Mouse (Mus musculus): ENCODE measurements around the gene Gm28038. TPM values are rescaled to one million over a fixed set of nuclear protein-coding genes. Genes with fewer than 3 reads are reported as not detected.

The Gm28038 gene
- polyA plus RNA-seq, 1 experiment, result not detected

DNA sequence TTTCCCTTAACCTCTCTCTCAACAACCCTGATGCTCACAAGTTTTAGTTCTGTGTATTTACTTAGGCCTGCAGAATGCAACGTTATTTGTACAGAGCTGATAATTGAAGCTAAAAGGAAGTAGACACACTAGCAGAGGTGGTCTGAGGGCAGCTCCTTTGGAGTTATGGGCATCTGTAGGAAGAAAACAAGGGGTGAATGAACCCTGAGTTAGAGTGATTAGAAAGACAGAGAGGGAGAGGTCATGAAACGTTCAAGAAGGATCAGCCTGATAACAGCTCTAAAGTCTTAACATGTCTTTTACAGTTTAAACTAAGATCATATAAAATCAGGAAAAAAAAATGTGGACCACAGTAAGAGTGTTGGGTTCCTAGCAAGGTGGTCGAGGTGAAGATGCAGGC lies 28.5 kb downstream of the Gm28038 start:
- H3K36me3 ChIP-seq (ENCODE audit: control insufficient read depth, insufficient read depth, low read length), result peaks cover 8% of the 10 kb centered on the region
- no peak overlapping the region for H3K27ac ChIP-seq (ENCODE audit: insufficient read depth, low read depth, low read length)
- DNase-seq, result no peak
- no peak overlapping the region for H3K4me3 ChIP-seq (ENCODE audit: insufficient read depth, low read depth, low read length)
- H3K4me1 ChIP-seq (ENCODE audit: control insufficient read depth, insufficient read depth, low read length), result no peaks in the 10 kb centered on the region
- H3K27me3 ChIP-seq (replicated peaks; ENCODE audit: control insufficient read depth, insufficient read depth, low read length), result no peaks in the 10 kb centered on the region
- 84% methylated on average over 3 of the region's 3 CpGs for WGBS
- TF ChIP-seq POLR2A (IDR thresholded peaks at IDR 0.05; ENCODE audit: low read depth, low read length), result no peak

DNA sequence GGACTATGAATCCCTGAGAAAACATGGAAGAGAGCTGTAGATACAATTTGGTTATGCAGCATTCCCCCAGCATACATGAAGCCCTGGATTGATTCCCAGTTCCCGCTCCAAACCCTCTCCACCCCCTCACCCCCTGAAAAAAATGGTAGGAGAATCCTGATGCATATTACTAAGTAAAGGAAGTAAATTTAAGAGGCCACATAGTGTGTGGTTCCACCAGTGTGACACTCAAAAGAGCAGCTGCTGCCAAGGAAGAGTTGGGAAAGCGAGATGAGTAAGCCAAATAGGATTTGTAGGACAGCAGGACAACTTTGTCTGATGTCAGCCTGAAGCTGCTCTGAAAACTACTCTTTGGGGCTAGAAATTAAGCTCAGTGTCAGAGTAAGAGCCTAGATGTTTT lies 30.6 kb downstream of the Gm28038 start:
- DNase-seq, result no peak
- H3K4me3 ChIP-seq (ENCODE audit: insufficient read depth, low read depth, low read length), result no peak overlapping the region
- no peaks in the 10 kb centered on the region for H3K4me1 ChIP-seq (ENCODE audit: control insufficient read depth, insufficient read depth, low read length)
- H3K36me3 ChIP-seq (ENCODE audit: control insufficient read depth, insufficient read depth, low read length), result peaks cover 11% of the 10 kb centered on the region
- WGBS, result 95% methylated on average over 2 of the region's 2 CpGs
- no peak for TF ChIP-seq CTCF (conservative IDR thresholded peaks at IDR 0.05; ENCODE audit: insufficient read depth, insufficient read length, low read depth, low read length)
- no peak for TF ChIP-seq POLR2A (IDR thresholded peaks at IDR 0.05; ENCODE audit: low read depth, low read length)
- H3K27ac ChIP-seq (ENCODE audit: insufficient read depth, low read depth, low read length), result no peak overlapping the region
- H3K27me3 ChIP-seq (replicated peaks; ENCODE audit: control insufficient read depth, insufficient read depth, low read length), result no peaks in the 10 kb centered on the region

DNA sequence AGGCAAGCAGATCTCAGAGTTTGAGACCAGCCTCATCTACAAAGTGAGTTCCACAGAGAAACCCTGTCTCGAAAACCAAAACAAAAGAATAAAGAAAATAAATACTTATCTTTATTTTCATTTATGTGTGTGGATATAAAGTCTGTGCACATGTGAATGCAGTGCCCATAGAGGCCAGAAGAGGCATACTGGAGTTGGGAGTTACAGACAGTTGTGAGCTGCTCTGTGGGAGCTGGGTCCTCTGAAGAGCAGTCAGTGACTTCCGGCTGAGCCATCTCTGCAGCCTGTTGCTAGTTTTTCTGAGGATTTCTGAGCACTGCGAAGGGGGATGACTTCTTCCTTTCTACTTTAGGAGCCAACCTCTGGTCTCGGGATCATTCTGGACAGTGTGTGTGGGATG lies 35.3 kb downstream of the Gm28038 start:
- Histone ChIP-seq H3K4me1 (ENCODE audit: control insufficient read depth, insufficient read depth, low read length) (no peaks in the 10 kb centered on the region), H3K4me3 (ENCODE audit: insufficient read depth, low read depth, low read length) (no peak overlapping the region), H3K27me3 (replicated peaks; ENCODE audit: control insufficient read depth, insufficient read depth, low read length) (no peaks in the 10 kb centered on the region), H3K36me3 (ENCODE audit: control insufficient read depth, insufficient read depth, low read length) (peaks cover 9% of the 10 kb centered on the region), H3K27ac (ENCODE audit: insufficient read depth, low read depth, low read length) (no peak overlapping the region)
- 0 out of 2 replicates have a peak, but pooled peaks have one; percentile 4 for TF ChIP-seq CTCF (conservative IDR thresholded peaks at IDR 0.05; ENCODE audit: insufficient read depth, insufficient read length, low read depth, low read length)
- TF ChIP-seq POLR2A (IDR thresholded peaks at IDR 0.05; ENCODE audit: low read depth, low read length), result no peak
- WGBS, result 94% methylated on average over 4 of the region's 4 CpGs
- no peak for DNase-seq

DNA sequence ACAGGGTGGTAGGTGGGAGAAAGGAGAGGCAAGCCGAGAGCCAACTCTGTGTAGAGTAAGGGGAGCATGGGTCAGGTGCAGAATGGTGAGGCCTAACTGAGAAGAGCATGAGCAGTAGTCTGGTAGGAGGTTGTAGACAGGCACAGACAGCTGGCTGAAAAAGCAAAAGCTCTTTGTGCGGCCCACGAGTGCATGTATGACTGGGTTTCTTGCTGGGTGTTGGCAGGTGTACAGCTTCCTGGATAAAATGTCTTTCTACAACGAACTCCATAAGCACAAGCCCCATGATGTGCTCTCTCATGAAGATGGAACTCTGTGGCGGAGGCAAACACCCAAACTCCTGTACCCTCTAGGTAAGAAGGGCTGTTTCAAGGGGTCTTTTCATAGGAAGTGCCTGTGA lies 36.1 kb downstream of the Gm28038 start:
- H3K4me3 ChIP-seq (ENCODE audit: insufficient read depth, low read depth, low read length), result no peak overlapping the region
- DNase-seq, result no peak
- no peaks in the 10 kb centered on the region for H3K4me1 ChIP-seq (ENCODE audit: control insufficient read depth, insufficient read depth, low read length)
- H3K27me3 ChIP-seq (replicated peaks; ENCODE audit: control insufficient read depth, insufficient read depth, low read length), result no peaks in the 10 kb centered on the region
- no peak overlapping the region for H3K27ac ChIP-seq (ENCODE audit: insufficient read depth, low read depth, low read length)
- peaks cover 9% of the 10 kb centered on the region for H3K36me3 ChIP-seq (ENCODE audit: control insufficient read depth, insufficient read depth, low read length)
- TF ChIP-seq POLR2A (IDR thresholded peaks at IDR 0.05; ENCODE audit: low read depth, low read length) (no peak), CTCF (conservative IDR thresholded peaks at IDR 0.05; ENCODE audit: insufficient read depth, insufficient read length, low read depth, low read length) (no peak)
- WGBS, result 96% methylated on average over 5 of the region's 5 CpGs

DNA sequence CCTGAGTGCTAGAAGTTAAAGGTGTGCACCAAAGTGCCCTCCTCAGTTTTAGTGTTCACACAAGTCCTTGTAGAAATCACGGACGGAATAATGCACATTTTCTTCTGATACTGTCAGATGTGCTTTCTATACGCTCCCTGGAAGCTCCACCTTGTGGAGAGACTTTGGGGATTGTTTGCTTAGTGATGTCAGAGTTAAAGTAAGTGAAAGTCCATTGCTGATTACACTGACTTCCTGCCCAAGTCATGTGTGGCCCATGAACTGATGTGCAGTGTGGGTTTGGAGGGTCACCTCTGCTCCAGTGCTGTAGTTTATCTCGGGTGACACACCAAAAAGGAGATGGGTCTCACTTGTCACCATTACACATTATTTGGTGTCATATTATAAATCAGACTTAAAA lies 38.4 kb downstream of the Gm28038 start:
- no peaks in the 10 kb centered on the region for H3K27me3 ChIP-seq (replicated peaks; ENCODE audit: control insufficient read depth, insufficient read depth, low read length)
- H3K4me3 ChIP-seq (ENCODE audit: insufficient read depth, low read depth, low read length), result no peak overlapping the region
- no peaks in the 10 kb centered on the region for H3K4me1 ChIP-seq (ENCODE audit: control insufficient read depth, insufficient read depth, low read length)
- TF ChIP-seq POLR2A (IDR thresholded peaks at IDR 0.05; ENCODE audit: low read depth, low read length) (no peak), CTCF (conservative IDR thresholded peaks at IDR 0.05; ENCODE audit: insufficient read depth, insufficient read length, low read depth, low read length) (no peak)
- 88% methylated on average over 4 of the region's 4 CpGs for WGBS
- no peak overlapping the region for H3K27ac ChIP-seq (ENCODE audit: insufficient read depth, low read depth, low read length)
- DNase-seq, result no peak
- H3K36me3 ChIP-seq (ENCODE audit: control insufficient read depth, insufficient read depth, low read length), result peaks cover 3% of the 10 kb centered on the region

DNA sequence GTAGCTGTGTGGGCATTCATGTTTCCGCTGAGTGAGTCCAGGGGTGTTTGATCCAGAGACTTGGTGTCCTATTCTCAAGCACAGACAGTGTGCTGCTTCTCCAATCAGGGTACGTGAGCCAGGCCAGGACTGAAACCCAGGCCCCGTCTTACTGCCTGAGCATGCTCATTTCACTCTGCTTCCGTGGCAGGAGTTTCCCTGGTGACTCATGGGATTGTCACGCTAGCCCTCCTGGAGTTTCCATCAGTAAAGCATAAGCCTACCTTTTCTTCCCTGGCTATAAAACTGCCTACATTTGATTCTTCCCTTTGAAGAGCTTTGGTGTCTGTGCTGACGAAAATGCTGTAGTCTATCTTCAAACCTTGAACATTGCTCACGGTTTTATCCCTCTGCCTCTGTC lies 42.3 kb downstream of the Gm28038 start:
- Histone ChIP-seq H3K27me3 (replicated peaks; ENCODE audit: control insufficient read depth, insufficient read depth, low read length) (no peaks in the 10 kb centered on the region), H3K4me1 (ENCODE audit: control insufficient read depth, insufficient read depth, low read length) (no peaks in the 10 kb centered on the region), H3K36me3 (ENCODE audit: control insufficient read depth, insufficient read depth, low read length) (peaks cover 2% of the 10 kb centered on the region; the same call in 1 of the 2 replicates), H3K4me3 (ENCODE audit: insufficient read depth, low read depth, low read length) (no peak overlapping the region), H3K27ac (ENCODE audit: insufficient read depth, low read depth, low read length) (no peak overlapping the region)
- no peak for TF ChIP-seq POLR2A (IDR thresholded peaks at IDR 0.05; ENCODE audit: low read depth, low read length)
- no peak for DNase-seq
- WGBS, result 89% methylated on average over 7 of the region's 7 CpGs

DNA sequence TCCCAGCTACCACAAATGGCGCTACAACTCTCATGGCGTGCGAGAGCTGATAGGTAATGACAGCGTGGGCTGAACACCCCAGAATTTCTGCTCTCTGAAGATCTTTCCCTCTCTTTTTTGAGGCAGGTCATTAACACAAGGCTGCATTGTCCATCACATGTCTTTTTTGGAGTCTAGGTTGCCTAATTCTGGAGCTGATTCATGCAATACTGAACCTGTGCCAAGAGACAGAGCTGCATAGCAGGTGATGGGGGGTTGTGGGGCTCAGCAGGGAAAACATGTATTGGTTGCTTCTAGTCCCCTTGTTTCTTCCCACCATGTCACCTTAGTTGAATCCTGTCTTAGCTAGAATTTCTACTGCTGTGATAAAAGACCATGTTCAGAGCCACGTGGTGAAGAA lies 44.5 kb downstream of the Gm28038 start:
- no peak for TF ChIP-seq CTCF (conservative IDR thresholded peaks at IDR 0.05; ENCODE audit: insufficient read depth, insufficient read length, low read depth, low read length)
- no peak for TF ChIP-seq POLR2A (IDR thresholded peaks at IDR 0.05; ENCODE audit: low read depth, low read length)
- H3K4me1 ChIP-seq (ENCODE audit: control insufficient read depth, insufficient read depth, low read length), result no peaks in the 10 kb centered on the region
- no peak overlapping the region for H3K4me3 ChIP-seq (ENCODE audit: insufficient read depth, low read depth, low read length)
- H3K27me3 ChIP-seq (replicated peaks; ENCODE audit: control insufficient read depth, insufficient read depth, low read length), result no peaks in the 10 kb centered on the region
- H3K27ac ChIP-seq (ENCODE audit: insufficient read depth, low read depth, low read length), result no peak overlapping the region
- WGBS, result 95% methylated on average over 5 of the region's 5 CpGs
- 0 out of 2 replicates have a peak, but pooled peaks cover 2% of the 10 kb centered on the region for H3K36me3 ChIP-seq (ENCODE audit: control insufficient read depth, insufficient read depth, low read length)
- no peak for DNase-seq

DNA sequence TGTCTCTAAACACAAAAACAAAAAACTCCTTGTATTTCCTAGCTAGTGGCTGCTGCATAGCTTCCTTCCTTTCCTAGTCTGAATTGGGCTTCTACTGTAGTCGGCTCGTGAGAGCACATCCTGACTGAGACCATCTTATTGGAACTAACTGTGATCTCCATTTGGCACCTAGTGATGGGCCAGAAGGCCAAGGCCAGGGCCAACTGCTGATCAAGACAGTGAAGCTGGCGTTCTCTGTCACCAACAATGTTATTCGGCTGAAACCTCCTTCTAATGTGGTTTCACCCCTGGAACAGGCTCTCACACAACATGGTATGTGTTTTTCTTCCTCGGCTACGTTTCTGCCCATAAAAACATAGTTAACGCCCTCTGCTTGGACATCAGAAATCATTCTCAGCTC lies 46.4 kb downstream of the Gm28038 start:
- H3K36me3 ChIP-seq (ENCODE audit: control insufficient read depth, insufficient read depth, low read length), result 0 out of 2 replicates have a peak, but pooled peaks cover 2% of the 10 kb centered on the region
- no peak overlapping the region for H3K27ac ChIP-seq (ENCODE audit: insufficient read depth, low read depth, low read length)
- WGBS, result 86% methylated on average over 7 of the region's 7 CpGs
- H3K4me1 ChIP-seq (ENCODE audit: control insufficient read depth, insufficient read depth, low read length), result no peaks in the 10 kb centered on the region
- no peak for DNase-seq
- no peak for TF ChIP-seq CTCF (conservative IDR thresholded peaks at IDR 0.05; ENCODE audit: insufficient read depth, insufficient read length, low read depth, low read length)
- TF ChIP-seq POLR2A (IDR thresholded peaks at IDR 0.05; ENCODE audit: low read depth, low read length), result no peak
- no peak overlapping the region for H3K4me3 ChIP-seq (ENCODE audit: insufficient read depth, low read depth, low read length)
- H3K27me3 ChIP-seq (replicated peaks; ENCODE audit: control insufficient read depth, insufficient read depth, low read length), result no peaks in the 10 kb centered on the region
